Mouse (Mus musculus): Measurements from ENCODE around the gene Hlf. TPM values are rescaled to one million over a fixed set of nuclear protein-coding genes. Genes with fewer than 3 reads are reported as not detected.

Gene Hlf
- polyA plus RNA-seq, 1 experiment from 2014 or later, result 5.0 TPM

DNA sequence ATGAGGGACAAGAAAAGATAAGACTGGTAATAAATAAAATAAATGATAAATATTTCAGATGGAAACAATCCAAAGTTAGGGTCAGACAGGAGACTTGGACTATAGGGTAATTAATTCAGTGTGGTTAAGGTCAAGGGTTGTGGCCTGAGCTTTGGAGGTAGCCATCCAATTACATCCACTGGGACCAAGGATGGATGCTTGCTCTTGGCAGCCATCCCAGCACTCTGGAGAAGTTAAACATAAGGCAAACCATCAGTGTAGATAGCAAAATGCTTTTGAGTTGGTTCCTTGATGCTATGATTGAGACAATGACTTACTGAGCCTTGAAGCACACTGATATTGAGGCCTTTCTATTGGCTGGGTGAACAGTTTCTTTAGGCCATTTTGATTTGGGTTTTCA is 97.9 kb downstream of the Hlf start:
- Histone ChIP-seq H3K4me3 (replicated peaks) (no peak overlapping the region), H3K27ac (replicated peaks) (no peak overlapping the region), H3K27me3 (no peaks in the 10 kb centered on the region), H3K9ac (no peak overlapping the region), H3K36me3 (replicated peaks) (no peaks in the 10 kb centered on the region), H3K9me3 (replicated peaks) (no peaks in the 10 kb centered on the region), H3K4me2 (no peak overlapping the region), H3K4me1 (replicated peaks) (no peaks in the 10 kb centered on the region)
- no peak for ATAC-seq (ENCODE audit: insufficient read depth)

DNA sequence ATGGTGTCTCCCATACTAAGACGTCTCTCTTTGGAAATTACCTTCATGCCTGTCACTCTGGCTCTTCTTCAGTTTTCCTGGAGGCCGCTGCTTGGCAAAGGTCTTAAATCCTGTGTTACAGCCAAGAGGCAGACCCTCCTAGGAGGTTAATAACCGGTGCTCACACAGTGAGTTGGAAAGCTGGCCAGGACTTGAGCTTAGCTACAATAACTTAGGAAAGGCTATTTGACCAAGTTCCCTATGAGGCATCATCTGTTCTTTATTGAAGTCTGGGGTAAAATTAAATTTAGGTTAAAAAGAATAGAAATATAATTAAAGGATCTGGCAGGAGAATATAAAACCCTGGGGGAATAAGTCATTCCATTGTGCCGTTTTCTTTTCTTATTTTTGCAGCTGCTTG is 99.5 kb downstream of the Hlf start:
- Histone ChIP-seq H3K27ac (replicated peaks) (no peak overlapping the region), H3K9ac (no peak overlapping the region), H3K9me3 (replicated peaks) (no peaks in the 10 kb centered on the region), H3K4me1 (replicated peaks) (no peaks in the 10 kb centered on the region), H3K4me2 (no peak overlapping the region), H3K36me3 (replicated peaks) (no peaks in the 10 kb centered on the region), H3K4me3 (replicated peaks) (no peak overlapping the region), H3K27me3 (no peaks in the 10 kb centered on the region)
- WGBS (ENCODE audit: insufficient replicate concordance), result 68% methylated on average over 4 of the region's 4 CpGs
- ATAC-seq (ENCODE audit: insufficient read depth), result no peak

DNA sequence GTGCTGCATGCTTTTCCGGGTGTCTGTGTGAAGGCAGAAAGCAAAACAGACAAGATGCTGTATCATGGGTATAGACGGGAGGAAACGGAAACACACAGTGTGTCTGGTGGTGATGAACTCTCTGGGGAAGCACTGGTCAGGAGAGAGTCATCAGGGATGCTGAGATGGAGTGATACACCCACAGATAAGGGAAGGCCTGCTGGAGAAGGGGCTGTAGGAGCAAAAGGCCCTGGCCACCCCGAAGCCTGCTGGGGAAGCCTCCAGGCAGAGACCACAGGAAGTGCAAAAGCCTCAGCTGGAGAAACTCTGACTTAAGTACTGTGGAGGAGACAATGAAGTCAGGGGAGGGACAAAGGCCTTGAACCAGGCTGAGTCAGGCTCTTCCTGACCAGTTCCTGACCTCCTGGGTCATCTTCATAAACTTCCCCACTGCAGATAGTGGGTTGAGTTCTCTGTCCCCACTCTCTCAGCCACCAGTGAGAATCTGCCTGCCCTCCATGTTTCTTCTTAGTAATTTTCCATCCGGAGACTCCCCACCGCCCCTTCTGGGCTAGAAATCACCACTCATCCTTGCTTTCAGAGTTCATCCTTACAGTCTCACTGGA is 104.0 kb downstream of the Hlf start:
- ATAC-seq (ENCODE audit: insufficient read depth), result no peak; the same call in 1 of the 2 replicates
- no peaks in the 10 kb centered on the region for H3K9me3 ChIP-seq (replicated peaks)
- H3K27me3 ChIP-seq, result no peaks in the 10 kb centered on the region
- H3K4me2 ChIP-seq, result no peak overlapping the region
- no peak overlapping the region for H3K4me3 ChIP-seq (replicated peaks)
- 50% methylated on average over 6 of the region's 6 CpGs for WGBS (ENCODE audit: insufficient replicate concordance)
- H3K27ac ChIP-seq (replicated peaks), result no peak overlapping the region
- H3K4me1 ChIP-seq (replicated peaks), result no peaks in the 10 kb centered on the region
- no peak overlapping the region for H3K9ac ChIP-seq
- H3K36me3 ChIP-seq (replicated peaks), result no peaks in the 10 kb centered on the region

Other genes with a start within 250 kb of the Hlf start
- gene Gm45716, start 203.2 kb downstream of the Hlf start, polyA plus RNA-seq (2015; fragmentation: Nextera tagmentation; extraction: Ambion mirVana), result 3.5 and 3.7 TPM in 2 replicates
- gene Mmd, start 141.4 kb downstream of the Hlf start, polyA plus RNA-seq (2015; fragmentation: Nextera tagmentation; extraction: Ambion mirVana), result 10.4 and 10.5 TPM in 2 replicates
- 6.4 and 6.7 TPM in 2 replicates for gene Stxbp4, start 247.2 kb upstream of the Hlf start, polyA plus RNA-seq (2015; fragmentation: Nextera tagmentation; extraction: Ambion mirVana)
- gene Cox11, start 247.3 kb upstream of the Hlf start, polyA plus RNA-seq (2015; fragmentation: Nextera tagmentation; extraction: Ambion mirVana), result 24.2 and 26.0 TPM in 2 replicates

Measured in liver, embryonic 15.5 days (tissue).